In genomic region chr14:40917632-40918031, GRCm38 (mm10) we compare ENCODE assay signal across 8 mouse cellular contexts. TPM values are rescaled to one million over a fixed set of nuclear protein-coding genes. Genes with fewer than 3 reads are reported as not detected.
DNase-seq lines count a peak whose midpoint lies in the region; ATAC-seq and TF ChIP-seq lines count a peak whose summit lies in the region.

No protein-coding gene starts in this region.

- 0% methylated on average over 1 of the region's 1 CpGs for WGBS in embryonic facial prominence, embryonic 12.5 days
- 0% methylated on average over 1 of the region's 1 CpGs for WGBS in kidney, postnatal 0 days
- 0% methylated on average over 1 of the region's 1 CpGs for WGBS in liver, embryonic 11.5 days

- H3K9ac ChIP-seq in embryonic facial prominence, embryonic 12.5 days = no peak overlapping the region
- H3K9ac ChIP-seq in kidney, postnatal 0 days (ENCODE audit: low read depth, low read length) = no peak overlapping the region
- no peak overlapping the region for H3K9ac ChIP-seq in liver, embryonic 11.5 days (ENCODE audit: low read depth, low read length)

- H3K27ac ChIP-seq in embryonic facial prominence, embryonic 12.5 days = no peak overlapping the region
- peak overlapping the region; percentile 61; the same call in 1 of the 2 replicates for H3K27ac ChIP-seq in kidney, postnatal 0 days
- no peak overlapping the region for H3K27ac ChIP-seq in liver, embryonic 11.5 days (ENCODE audit: low read depth, low read length)

- DNase-seq in A20 (ENCODE audit: low read depth, low spot score) = peak; percentile 78
- peak; percentile 90 to 92 for DNase-seq in adrenal gland, postnatal 36 days
- peak; percentile 65 to 88 for DNase-seq in heart, adult 9 months (ENCODE audit: low spot score in 2 of 2)
- DNase-seq in kidney, postnatal 0 days (ENCODE audit: low spot score) = peak; percentile 91
- DNase-seq in liver, embryonic 11.5 days (ENCODE audit: low spot score) = peak; percentile 77
- DNase-seq in naive thymus-derived CD4-positive, alpha-beta T cell, adult 2 months (ENCODE audit: low read depth) = peak; percentile 94
- DNase-seq in spleen, postnatal 4 days (ENCODE audit: low spot score in 2 of 2) = peak; percentile 87 to 97

- ATAC-seq in embryonic facial prominence, embryonic 12.5 days (ENCODE audit: insufficient number of reproducible peaks, insufficient read depth, low FRiP score, low TSS enrichment) = peak; percentile 11; the same call in 1 of the 2 replicates
- peak; percentile 37 for ATAC-seq in kidney, postnatal 0 days (replicated peaks; ENCODE audit: low FRiP score, low read depth)
- ATAC-seq in liver, embryonic 11.5 days (replicated peaks; ENCODE audit: low FRiP score) = peak; percentile 56

- no peaks in the 10 kb centered on the region for H3K9me3 ChIP-seq in embryonic facial prominence, embryonic 12.5 days
- H3K9me3 ChIP-seq in kidney, postnatal 0 days (replicated peaks; ENCODE audit: low read length) = no peaks in the 10 kb centered on the region
- no peaks in the 10 kb centered on the region for H3K9me3 ChIP-seq in liver, embryonic 11.5 days (ENCODE audit: control insufficient read depth, low read length)

- no peaks in the 10 kb centered on the region for H3K27me3 ChIP-seq in embryonic facial prominence, embryonic 12.5 days
- no peaks in the 10 kb centered on the region for H3K27me3 ChIP-seq in kidney, postnatal 0 days (ENCODE audit: insufficient read depth, low read length)
- H3K27me3 ChIP-seq in liver, embryonic 11.5 days (replicated peaks; ENCODE audit: control insufficient read depth, insufficient read depth, low read length) = no peaks in the 10 kb centered on the region

- no peaks in the 10 kb centered on the region for H3K4me1 ChIP-seq in embryonic facial prominence, embryonic 12.5 days
- peaks cover 13% of the 10 kb centered on the region; the same call in 1 of the 2 replicates for H3K4me1 ChIP-seq in kidney, postnatal 0 days (replicated peaks; ENCODE audit: insufficient read depth, low read length)
- H3K4me1 ChIP-seq in liver, embryonic 11.5 days (replicated peaks; ENCODE audit: control insufficient read depth, insufficient read depth, low read length) = peaks cover 16% of the 10 kb centered on the region

- TF ChIP-seq CTCF in kidney, postnatal 0 days (IDR thresholded peaks at IDR 0.05; ENCODE audit: low read depth) = peak; percentile 96

- H3K4me3 ChIP-seq in embryonic facial prominence, embryonic 12.5 days = no peak overlapping the region
- no peak overlapping the region for H3K4me3 ChIP-seq in kidney, postnatal 0 days (replicated peaks; ENCODE audit: low read depth, low read length)
- no peak overlapping the region for H3K4me3 ChIP-seq in liver, embryonic 11.5 days (ENCODE audit: low read depth, low read length)

- H3K4me2 ChIP-seq in embryonic facial prominence, embryonic 12.5 days (replicated peaks) = no peak overlapping the region
- H3K4me2 ChIP-seq in kidney, postnatal 0 days (ENCODE audit: low read length) = no peak overlapping the region
- H3K4me2 ChIP-seq in liver, embryonic 11.5 days = no peak overlapping the region

- H3K36me3 ChIP-seq in embryonic facial prominence, embryonic 12.5 days = peaks cover 29% of the 10 kb centered on the region
- H3K36me3 ChIP-seq in kidney, postnatal 0 days (ENCODE audit: insufficient read depth, low read length) = peaks cover 28% of the 10 kb centered on the region; the same call in 1 of the 2 replicates
- peaks cover 15% of the 10 kb centered on the region for H3K36me3 ChIP-seq in liver, embryonic 11.5 days (ENCODE audit: control insufficient read depth, insufficient read depth, low read length)

RNA-seq across cellular contexts. Expression of gene Sh2d4b, which starts 24.6 kb away (rescaled TPM):
- 1 to 10 TPM; 1.2 to 2.6 TPM for total RNA-seq in adrenal gland, postnatal 36 days (2021)
- 0.47 and 0.62 TPM in 2 replicates for polyA plus RNA-seq in embryonic facial prominence, embryonic 12.5 days (2016; fragmentation: Nextera tagmentation; extraction: Ambion mirVana)
- polyA plus RNA-seq in kidney, postnatal 0 days (2015; fragmentation: Nextera tagmentation; extraction: Ambion mirVana) = 0.72 and 1.0 TPM in 2 replicates
- polyA plus RNA-seq in liver, embryonic 11.5 days (2014; fragmentation: Nextera tagmentation; extraction: Ambion mirVana) = 0.43 and 0.86 TPM in 2 replicates

RNA-seq across cellular contexts. Expression of gene Tspan14, which starts 49.0 kb away (rescaled TPM):
- total RNA-seq in adrenal gland, postnatal 36 days (2021) = 10 to 100 TPM; 31.5 to 37.3 TPM
- polyA plus RNA-seq in embryonic facial prominence, embryonic 12.5 days (2016; fragmentation: Nextera tagmentation; extraction: Ambion mirVana) = 87.6 and 89.7 TPM in 2 replicates
- polyA plus RNA-seq in kidney, postnatal 0 days (2015; fragmentation: Nextera tagmentation; extraction: Ambion mirVana) = 93.4 and 102 TPM in 2 replicates
- 65.3 and 68.1 TPM in 2 replicates for polyA plus RNA-seq in liver, embryonic 11.5 days (2014; fragmentation: Nextera tagmentation; extraction: Ambion mirVana)
